Mouse (Mus musculus): ENCODE measurements around the gene Ect2.

The Ect2 gene

DNA sequence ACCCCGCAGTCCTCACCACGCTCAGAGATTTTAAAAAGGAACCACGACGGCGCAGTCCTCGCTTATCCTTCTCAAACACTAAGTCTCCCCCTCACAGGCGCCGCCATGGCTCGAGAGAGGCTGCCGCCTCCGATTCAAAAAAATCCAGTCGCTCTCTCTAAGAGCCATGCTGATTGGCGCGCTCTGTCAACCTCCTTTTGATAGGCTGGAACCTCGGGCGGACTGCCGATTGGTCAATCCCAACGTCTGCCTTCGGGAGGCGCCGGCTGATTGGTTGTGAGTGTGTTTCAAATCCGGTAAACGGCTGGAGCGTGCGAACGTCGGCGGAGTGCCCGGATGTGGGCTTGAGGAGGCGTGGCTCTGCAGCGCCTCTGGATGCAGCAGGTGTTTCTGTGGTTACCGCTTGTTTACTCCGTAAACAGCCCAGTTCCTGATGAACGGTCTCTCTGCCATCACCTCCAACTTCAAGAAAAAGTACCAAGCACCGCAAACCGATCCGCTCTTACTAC is at the start of gene Ect2:
Gene Ect2 (minus strand): TSS at position 178 of the 509 bp plus-strand sequence.
- peak; percentile 97 for DNase-seq (ENCODE audit: low read depth, low spot score)

GRCm38 (mm10) chr3:27201728-27202411 is 48.2 kb upstream of the Ect2 start:
- no peak for DNase-seq (ENCODE audit: low read depth, low spot score)

DNA sequence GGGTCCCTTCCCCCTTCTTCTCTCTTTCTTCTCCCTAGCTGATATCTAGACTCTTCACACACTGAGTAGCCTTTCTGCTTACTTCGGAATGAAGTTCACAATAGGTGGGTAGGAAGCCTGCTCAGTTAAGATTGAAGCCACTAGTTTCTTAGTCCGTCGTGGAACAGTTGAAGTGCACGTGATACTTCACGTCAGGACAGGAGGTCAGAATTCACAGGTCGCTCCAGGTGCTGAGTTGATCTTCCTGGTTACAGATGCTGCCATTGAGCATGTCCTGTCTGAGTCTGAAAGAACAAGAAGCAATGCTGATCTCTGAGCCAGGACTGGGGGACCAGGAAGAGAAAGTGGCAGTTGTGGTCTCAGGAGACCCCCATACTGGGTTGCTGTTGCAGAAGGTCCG is 45.4 kb upstream of the Ect2 start:
- no peak for DNase-seq (ENCODE audit: low read depth, low spot score)

- DNase-seq (ENCODE audit: low read depth, low spot score) = no peak
Measured at GRCm38 (mm10) chr3:27197816-27198215, 44.1 kb upstream of the Ect2 start.

- no peak for DNase-seq (ENCODE audit: low read depth, low spot score)
Measured at GRCm38 (mm10) chr3:27196529-27196928, 42.9 kb upstream of the Ect2 start.

- no peak for DNase-seq (ENCODE audit: low read depth, low spot score)
Measured at GRCm38 (mm10) chr3:27195573-27196227, 42.0 kb upstream of the Ect2 start.

DNA sequence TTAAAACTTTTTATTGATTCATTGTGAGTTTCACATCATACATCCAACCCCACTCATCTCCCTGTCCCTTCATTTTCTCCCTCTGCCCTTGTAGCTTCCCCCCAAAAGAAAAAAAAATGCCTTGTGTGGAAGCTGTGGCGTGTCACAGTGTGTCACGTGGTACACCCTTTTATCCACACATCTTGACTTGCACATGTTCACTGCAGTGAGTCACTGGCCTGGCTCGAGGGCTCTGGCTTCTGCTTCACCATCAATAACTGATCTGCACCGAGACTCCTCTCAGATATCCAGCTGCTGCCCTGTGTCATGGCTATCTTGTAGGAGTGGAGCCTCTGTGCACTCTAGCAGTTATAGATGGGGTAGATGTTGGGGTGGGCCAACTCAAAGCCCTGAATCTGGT is 41.5 kb upstream of the Ect2 start:
- no peak for DNase-seq (ENCODE audit: low read depth, low spot score)

- no peak for DNase-seq (ENCODE audit: low read depth, low spot score)
Measured at GRCm38 (mm10) chr3:27193844-27194317, 40.2 kb upstream of the Ect2 start.

- DNase-seq (ENCODE audit: low read depth, low spot score) = no peak
Measured at GRCm38 (mm10) chr3:27191856-27192255, 38.2 kb upstream of the Ect2 start.

DNA sequence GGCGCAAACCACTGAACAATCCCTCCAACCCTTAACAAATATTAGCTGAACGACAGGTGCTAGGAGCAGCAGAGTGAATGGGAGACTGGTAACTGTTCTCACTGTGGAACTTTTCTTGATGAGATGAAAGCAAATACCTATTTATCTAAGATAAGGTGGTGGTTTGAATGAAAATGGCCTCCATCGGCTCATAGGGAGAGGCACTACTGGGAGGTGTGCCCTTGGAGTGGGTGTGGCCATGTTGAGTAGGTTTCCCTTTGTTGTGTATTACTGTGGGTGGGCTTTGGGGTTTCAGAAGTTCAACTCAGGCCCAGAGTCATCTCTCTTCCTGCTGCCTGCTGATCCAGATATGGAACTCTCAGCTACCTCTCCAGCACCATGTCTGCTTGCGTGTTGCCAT is 37.2 kb upstream of the Ect2 start:
- DNase-seq (ENCODE audit: low read depth, low spot score) = no peak

GRCm38 (mm10) chr3:27189320-27190261 is 35.9 kb upstream of the Ect2 start:
- DNase-seq (ENCODE audit: low read depth, low spot score) = peak; percentile 39

GRCm38 (mm10) chr3:27188386-27188785 is 34.7 kb upstream of the Ect2 start:
- no peak for DNase-seq (ENCODE audit: low read depth, low spot score)

DNA sequence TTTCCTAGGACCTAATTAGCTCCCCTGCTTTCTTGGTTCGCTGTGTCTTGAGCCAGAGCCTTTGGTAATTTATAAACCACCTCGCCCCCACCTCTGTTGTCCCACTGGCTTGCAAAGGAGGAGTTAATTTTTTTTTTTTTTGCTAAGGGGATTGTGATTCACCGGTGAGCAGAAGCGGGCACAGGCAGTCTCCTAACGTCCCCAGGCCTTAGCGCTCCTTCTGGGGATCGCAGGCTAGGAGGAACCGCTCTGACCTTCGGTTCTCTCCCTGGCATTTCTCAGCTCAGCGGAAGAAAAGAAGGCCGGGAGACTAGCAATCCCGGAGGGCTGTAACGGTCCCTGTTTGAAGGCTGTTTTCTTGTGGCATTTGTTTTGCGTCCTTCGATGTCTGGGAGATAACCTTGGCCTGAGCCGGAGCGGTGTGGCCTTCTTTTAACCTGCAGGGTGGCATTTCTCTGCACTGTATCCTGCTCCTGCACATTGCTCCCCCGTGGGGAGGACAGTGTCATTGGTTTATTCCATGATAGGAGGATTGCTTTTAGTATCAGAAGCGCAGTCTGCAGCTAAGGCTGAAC is 30.0 kb upstream of the Ect2 start:
- DNase-seq (ENCODE audit: low read depth, low spot score) = no peak

- DNase-seq (ENCODE audit: low read depth, low spot score) = peak; percentile 67
Measured at GRCm38 (mm10) chr3:27182733-27183600, 29.3 kb upstream of the Ect2 start, which contains the start of gene Nceh1. Nceh1 (plus strand) TSS chr3:27182965.

GRCm38 (mm10) chr3:27179711-27180110 is 26.0 kb upstream of the Ect2 start:
- DNase-seq (ENCODE audit: low read depth, low spot score) = no peak

DNA sequence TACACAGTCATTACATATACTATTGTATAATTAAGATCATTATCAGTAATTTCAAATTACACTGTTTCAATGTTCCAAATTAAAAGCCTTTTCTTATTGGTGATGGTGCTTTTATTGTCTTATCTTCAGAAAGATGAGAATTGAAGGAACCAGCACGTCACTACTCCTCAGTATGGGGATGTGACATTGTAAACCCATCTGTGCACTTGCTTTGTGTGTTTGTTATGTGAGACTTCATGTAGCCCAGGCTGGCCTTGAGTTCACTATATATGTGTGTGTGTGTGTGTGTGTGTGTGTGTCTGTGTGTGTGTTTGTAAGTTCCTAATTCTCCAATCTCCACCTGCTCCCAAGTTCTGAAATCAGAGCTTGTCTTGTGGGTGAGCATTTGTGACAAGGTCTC is 16.6 kb upstream of the Ect2 start:
- no peak for DNase-seq (ENCODE audit: low read depth, low spot score)

- DNase-seq (ENCODE audit: low read depth, low spot score) = no peak
Measured at GRCm38 (mm10) chr3:27165481-27166065, 11.9 kb upstream of the Ect2 start.

DNA sequence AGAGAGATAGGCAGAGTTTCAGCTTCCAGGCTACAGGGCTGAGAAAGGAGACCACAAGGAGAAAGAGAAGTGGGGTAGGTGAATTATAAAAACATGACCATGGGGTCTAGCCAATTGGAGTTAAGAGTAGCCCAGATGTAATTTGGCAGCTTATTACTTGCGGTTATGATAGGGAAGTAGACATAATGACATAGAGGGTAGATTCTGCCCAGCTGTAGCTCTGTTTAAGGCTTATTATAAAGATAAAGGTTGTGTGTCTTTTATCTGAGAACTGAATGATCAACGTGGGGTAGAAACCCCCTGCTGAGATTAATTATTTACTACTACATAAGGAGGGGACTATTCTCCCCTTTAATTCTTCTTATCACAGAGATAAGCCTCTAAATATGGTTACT is 8.7 kb upstream of the Ect2 start:
- DNase-seq (ENCODE audit: low read depth, low spot score) = no peak

- no peak for DNase-seq (ENCODE audit: low read depth, low spot score)
Measured at GRCm38 (mm10) chr3:27161645-27162409, 8.1 kb upstream of the Ect2 start.

Measured in brain, embryonic 18.5 days (tissue).